In the genomic region with DNA sequence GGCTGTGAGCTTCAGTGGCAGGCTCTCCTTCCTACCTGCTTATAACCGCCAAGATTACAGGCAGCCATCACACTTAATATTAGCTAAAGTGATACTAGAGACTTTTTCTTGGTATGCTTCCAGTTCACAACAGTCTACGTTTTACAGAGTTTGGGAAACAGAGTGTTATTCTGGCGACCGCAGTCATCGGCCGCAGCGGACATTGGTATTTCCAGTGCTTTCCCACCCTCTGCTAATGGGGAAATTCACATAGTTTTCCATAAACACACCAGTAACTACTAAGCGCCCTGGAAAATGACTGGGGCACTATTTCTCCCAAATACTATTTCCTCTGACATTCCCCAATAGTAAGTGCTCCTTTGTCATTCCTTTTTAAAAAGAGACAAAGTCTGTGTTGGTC, we compare ENCODE assay signal across 31 mouse cellular contexts. TPM values are rescaled to one million over a fixed set of nuclear protein-coding genes. Genes with fewer than 3 reads are reported as not detected.
DNase-seq lines count a peak whose midpoint lies in the region; ATAC-seq and TF ChIP-seq lines count a peak whose summit lies in the region.
"Had no signal": no experiment of that assay in that cellular context is flagged by ENCODE, and none has a peak within 500 bp of the region (broad histone marks: within the 10 kb centered on the region; RNA-seq: fewer than 3 reads in every experiment).

No protein-coding gene starts in this region.

- ATAC-seq in kidney, embryonic 14.5 days (ENCODE audit: low FRiP score, low TSS enrichment), result no peak
- ATAC-seq in stomach, embryonic 16.5 days (ENCODE audit: insufficient read depth, low FRiP score), result no peak
- no peak for ATAC-seq in stomach, postnatal 0 days (ENCODE audit: low FRiP score, low TSS enrichment)
- ATAC-seq in limb, embryonic 13.5 days (ENCODE audit: low FRiP score, low read depth), result no peak
- ATAC-seq: CD4-positive, CD25-positive, alpha-beta regulatory T cell, adult 4 months; forebrain, embryonic 14.5 days; hindbrain, postnatal 0 days had no signal

- H3K4me2 ChIP-seq in kidney, embryonic 14.5 days (replicated peaks; ENCODE audit: low read depth, low read length), result no peak overlapping the region
- no peak overlapping the region for H3K4me2 ChIP-seq in stomach, embryonic 16.5 days (ENCODE audit: low read depth, low read length)
- H3K4me2 ChIP-seq in stomach, postnatal 0 days (replicated peaks; ENCODE audit: low read depth), result no peak overlapping the region
- peak overlapping the region; percentile 27; the same call in 1 of the 2 replicates for H3K4me2 ChIP-seq in limb, embryonic 13.5 days (replicated peaks)
- H3K4me2 ChIP-seq: embryonic facial prominence, embryonic 13.5 days; heart, embryonic 15.5 days; hindbrain, embryonic 12.5 days had no signal

- WGBS in kidney, embryonic 14.5 days, result 53% methylated on average over 8 of the region's 8 CpGs
- WGBS in stomach, embryonic 16.5 days, result 64% methylated on average over 8 of the region's 8 CpGs
- WGBS in stomach, postnatal 0 days, result 59% methylated on average over 8 of the region's 8 CpGs
- 50% methylated on average over 8 of the region's 8 CpGs for WGBS in limb, embryonic 13.5 days

- no peak for DNase-seq in kidney, adult 9 months
- DNase-seq in stomach, postnatal 0 days (ENCODE audit: low spot score), result no peak
- DNase-seq in adrenal gland, adult (ENCODE audit: inconsistent age in 2 of 2, low spot score in 1 of 2), result no peak
- DNase-seq in thymus, postnatal 25 days, result no peak
- DNase-seq: adrenal gland, postnatal 25 days; cerebellum, adult 11-12 months; cerebellum, adult 9-11 months; embryo, embryonic 11 days; gastrocnemius, postnatal 25 days; heart, adult 11 months; heart, postnatal 36 days; kidney, adult 2 months; liver; lung, adult 2 months; lung, postnatal 14 days; midbrain, embryonic 14.5 days; right cerebral cortex, adult 18-20 months; spleen, adult 18-20 months; thymus, adult 2 months; thymus, postnatal 4 days had no signal

- no peaks in the 10 kb centered on the region for H3K27me3 ChIP-seq in kidney, embryonic 14.5 days (ENCODE audit: control insufficient read depth, insufficient read depth, low read length)
- H3K27me3 ChIP-seq in stomach, embryonic 16.5 days (ENCODE audit: control insufficient read depth, insufficient read depth, low read length), result no peaks in the 10 kb centered on the region
- H3K27me3 ChIP-seq in stomach, postnatal 0 days (ENCODE audit: control insufficient read depth, insufficient read depth, low read length), result no peaks in the 10 kb centered on the region
- no peaks in the 10 kb centered on the region for H3K27me3 ChIP-seq in limb, embryonic 13.5 days
- H3K27me3 ChIP-seq: embryonic facial prominence, embryonic 13.5 days; heart, embryonic 15.5 days; hindbrain, embryonic 12.5 days had no signal

- peaks cover 34% of the 10 kb centered on the region for H3K4me1 ChIP-seq in kidney, embryonic 14.5 days (ENCODE audit: control insufficient read depth, insufficient read depth, low read length)
- H3K4me1 ChIP-seq in stomach, embryonic 16.5 days (ENCODE audit: control insufficient read depth, insufficient read depth, low read length), result peaks cover 3% of the 10 kb centered on the region; the same call in 1 of the 2 replicates
- H3K4me1 ChIP-seq in stomach, postnatal 0 days (replicated peaks; ENCODE audit: control insufficient read depth, insufficient read depth), result no peaks in the 10 kb centered on the region
- peaks cover 40% of the 10 kb centered on the region for H3K4me1 ChIP-seq in limb, embryonic 13.5 days
- H3K4me1 ChIP-seq: heart, embryonic 15.5 days had no signal

- no peak overlapping the region for H3K9ac ChIP-seq in kidney, embryonic 14.5 days (ENCODE audit: low read depth, low read length)
- H3K9ac ChIP-seq in stomach, embryonic 16.5 days (ENCODE audit: low read length), result no peak overlapping the region
- no peak overlapping the region for H3K9ac ChIP-seq in stomach, postnatal 0 days (ENCODE audit: low read length)
- H3K9ac ChIP-seq in limb, embryonic 13.5 days, result no peak overlapping the region
- H3K9ac ChIP-seq: embryonic facial prominence, embryonic 13.5 days; heart, embryonic 15.5 days; hindbrain, embryonic 12.5 days; liver, embryonic 14.5 days had no signal

- no peak overlapping the region for H3K4me3 ChIP-seq in kidney, embryonic 14.5 days (ENCODE audit: low read length)
- H3K4me3 ChIP-seq in stomach, embryonic 16.5 days (replicated peaks; ENCODE audit: low read length), result no peak overlapping the region
- no peak overlapping the region for H3K4me3 ChIP-seq in stomach, postnatal 0 days (ENCODE audit: low read depth, low read length)
- H3K4me3 ChIP-seq in limb, embryonic 13.5 days, result no peak overlapping the region
- H3K4me3 ChIP-seq: embryonic facial prominence, embryonic 13.5 days; heart, embryonic 10.5 days; heart, embryonic 15.5 days; hindbrain, embryonic 12.5 days had no signal

- H3K27ac ChIP-seq in kidney, embryonic 14.5 days (ENCODE audit: low read depth, low read length), result peak overlapping the region; percentile 34; the same call in 1 of the 2 replicates
- 0 out of 2 replicates have a peak overlapping the region, but pooled peaks have one; percentile 45 for H3K27ac ChIP-seq in stomach, embryonic 16.5 days (ENCODE audit: low read length)
- H3K27ac ChIP-seq in stomach, postnatal 0 days (replicated peaks), result no peak overlapping the region
- H3K27ac ChIP-seq in limb, embryonic 13.5 days, result peak overlapping the region; percentile 58
- H3K27ac ChIP-seq: embryonic facial prominence, embryonic 13.5 days; heart, embryonic 10.5 days; heart, embryonic 15.5 days; hindbrain, embryonic 12.5 days; hindbrain, postnatal 0 days; liver, embryonic 14.5 days had no signal

- no peak for TF ChIP-seq EP300 in stomach, postnatal 0 days (optimal IDR thresholded peaks at IDR 0.05)

- TF ChIP-seq CTCF in stomach, postnatal 0 days (IDR thresholded peaks at IDR 0.05; ENCODE audit: low read depth), result no peak

- no peaks in the 10 kb centered on the region for H3K9me3 ChIP-seq in kidney, embryonic 14.5 days (ENCODE audit: control insufficient read depth, low read length)
- no peaks in the 10 kb centered on the region for H3K9me3 ChIP-seq in stomach, embryonic 16.5 days (replicated peaks; ENCODE audit: control insufficient read depth, low read length)
- no peaks in the 10 kb centered on the region for H3K9me3 ChIP-seq in stomach, postnatal 0 days (ENCODE audit: control insufficient read depth, low read length)
- H3K9me3 ChIP-seq in limb, embryonic 13.5 days, result no peaks in the 10 kb centered on the region
- H3K9me3 ChIP-seq: embryonic facial prominence, embryonic 13.5 days; heart, embryonic 10.5 days; heart, embryonic 15.5 days; hindbrain, embryonic 12.5 days had no signal

- no peaks in the 10 kb centered on the region for H3K36me3 ChIP-seq in kidney, embryonic 14.5 days (ENCODE audit: control insufficient read depth, insufficient read depth, low read length)
- H3K36me3 ChIP-seq in stomach, embryonic 16.5 days (ENCODE audit: control insufficient read depth, insufficient read depth, low read length), result no peaks in the 10 kb centered on the region
- H3K36me3 ChIP-seq in stomach, postnatal 0 days (ENCODE audit: control insufficient read depth, insufficient read depth, low read length), result no peaks in the 10 kb centered on the region
- no peaks in the 10 kb centered on the region for H3K36me3 ChIP-seq in limb, embryonic 13.5 days
- H3K36me3 ChIP-seq: embryonic facial prominence, embryonic 13.5 days; heart, embryonic 10.5 days; heart, embryonic 15.5 days; hindbrain, embryonic 12.5 days had no signal

RNA-seq across cellular contexts. Expression of a gene that starts 19.1 kb away (rescaled TPM):
- 13.3 and 21.1 TPM in 2 replicates for polyA plus RNA-seq in kidney, embryonic 14.5 days (2014; fragmentation: Nextera tagmentation; extraction: Ambion mirVana)
- 8.4 and 8.7 TPM in 2 replicates for polyA plus RNA-seq in stomach, embryonic 16.5 days (2015; fragmentation: Nextera tagmentation; extraction: Ambion mirVana)
- polyA plus RNA-seq in stomach, postnatal 0 days (2015; fragmentation: Nextera tagmentation; extraction: Ambion mirVana), result 4.5 and 5.3 TPM in 2 replicates
- 10.7 and 11.1 TPM in 2 replicates for polyA plus RNA-seq in limb, embryonic 13.5 days (2015; fragmentation: Nextera tagmentation; extraction: Ambion mirVana)

RNA-seq across cellular contexts. Expression of a gene that starts 21.1 kb away (rescaled TPM):
- 87.3 and 98.8 TPM in 2 replicates for polyA plus RNA-seq in kidney, embryonic 14.5 days (2014; fragmentation: Nextera tagmentation; extraction: Ambion mirVana)
- polyA plus RNA-seq in stomach, embryonic 16.5 days (2015; fragmentation: Nextera tagmentation; extraction: Ambion mirVana), result 55.9 and 56.0 TPM in 2 replicates
- 16.5 and 21.7 TPM in 2 replicates for polyA plus RNA-seq in stomach, postnatal 0 days (2015; fragmentation: Nextera tagmentation; extraction: Ambion mirVana)
- polyA plus RNA-seq in limb, embryonic 13.5 days (2015; fragmentation: Nextera tagmentation; extraction: Ambion mirVana), result 88.0 and 92.3 TPM in 2 replicates
